Mouse (Mus musculus) testis, adult 2 months (tissue): ENCODE data around the gene Cdca4.

Experiments
- CTCF ChIP-seq: fragments of 200-500 bp; IDR thresholded peaks from 2 replicates; pipeline ENCODE4 v1.5.1; 2012; ENCODE audit warnings: low read depth, mild to moderate bottlenecking, inconsistent platforms, low read length, moderate library complexity; ENCODE audit not compliant: control insufficient read depth, insufficient read depth, insufficient replicate concordance
- POLR2A ChIP-seq: fragments of 200-500 bp; IDR thresholded peaks from 2 replicates; pipeline ENCODE4 v1.6.1; 2012; ENCODE audit warnings: low read depth, mild to moderate bottlenecking, inconsistent platforms, low read length, moderate library complexity; ENCODE audit not compliant: control insufficient read depth

DNA sequence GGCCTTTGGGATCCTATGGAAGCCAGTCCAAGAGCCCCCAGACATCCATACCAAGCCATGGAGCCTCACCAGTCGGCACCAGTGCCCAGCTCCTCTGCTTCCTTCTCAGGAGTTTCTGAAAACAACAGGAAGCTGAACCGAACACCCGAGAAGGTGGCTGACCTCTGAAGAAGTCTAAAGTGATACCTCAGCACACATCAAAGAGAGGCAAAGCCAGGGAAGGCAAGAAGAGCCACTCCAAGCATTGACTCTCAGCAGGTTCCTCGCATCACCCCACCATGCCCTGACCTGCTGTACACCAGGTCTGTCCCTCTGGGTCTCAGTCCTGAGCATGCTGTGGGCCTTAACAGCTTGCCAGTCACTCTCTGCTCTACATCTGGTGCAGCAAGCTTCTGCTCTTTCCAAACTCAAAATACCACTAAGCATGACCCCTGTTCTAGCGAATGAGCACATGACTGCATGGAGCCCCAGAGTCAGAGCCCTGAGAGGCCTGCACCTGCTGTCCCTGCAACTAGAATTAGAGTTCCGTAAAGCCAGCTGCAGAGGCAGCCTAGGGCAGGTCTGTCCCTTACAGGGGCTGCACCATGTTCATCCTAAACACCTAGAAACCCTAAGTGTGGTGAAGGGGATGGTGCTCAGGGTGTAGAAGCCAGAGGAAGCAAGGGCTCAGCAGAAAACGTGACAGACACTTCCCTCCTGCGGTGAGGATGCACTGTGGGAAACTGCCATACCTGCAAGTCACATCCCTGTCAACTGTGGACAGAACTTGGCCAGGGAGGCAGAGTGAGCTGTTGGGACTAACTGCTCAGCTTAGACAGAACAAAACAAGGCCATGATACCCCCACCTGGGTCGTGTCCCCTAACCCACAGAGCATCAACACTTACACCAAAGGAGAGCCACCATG lies 28.1 kb upstream of the Cdca4 start:
- no peak for TF ChIP-seq CTCF
- no peak for TF ChIP-seq POLR2A
